Comparison of ENCODE assay signal across 26 mouse cellular contexts in genomic region chr12:84276799-84277198, GRCm38 (mm10). TPM values are rescaled to one million over a fixed set of nuclear protein-coding genes. Genes with fewer than 3 reads are reported as not detected.
DNase-seq lines count a peak whose midpoint lies in the region; ATAC-seq and TF ChIP-seq lines count a peak whose summit lies in the region.
"Had no signal": no experiment of that assay in that cellular context is flagged by ENCODE, and none has a peak within 500 bp of the region (broad histone marks: within the 10 kb centered on the region; RNA-seq: fewer than 3 reads in every experiment).

No protein-coding gene starts in this region.

- 78% methylated on average over 4 of the region's 4 CpGs for WGBS in intestine, postnatal 0 days
- WGBS in intestine, embryonic 16.5 days: 86% methylated on average over 4 of the region's 4 CpGs
- 79% methylated on average over 4 of the region's 4 CpGs for whole genome bisulfite sequencing in liver, postnatal 0 days (ENCODE audit: insufficient replicate concordance)
- WGBS in liver, embryonic 11.5 days: 81% methylated on average over 4 of the region's 4 CpGs
- 95% methylated on average over 4 of the region's 4 CpGs for WGBS in macrophage (ENCODE audit: missing documents)
- 84% methylated on average over 4 of the region's 4 CpGs for WGBS in forebrain, embryonic 15.5 days
- 82% methylated on average over 4 of the region's 4 CpGs for WGBS in forebrain, embryonic 14.5 days

- TF ChIP-seq RAD21 in MEL (IDR thresholded peaks at IDR 0.05; ENCODE audit: low read depth, low read length): peak; percentile 39

- no peak for DNase-seq in liver, postnatal 0 days
- no peak for DNase-seq in liver, embryonic 11.5 days (ENCODE audit: low spot score)
- no peak for DNase-seq in MEL (ENCODE audit: low read depth, low spot score)
- DNase-seq in forebrain, embryonic 14.5 days (ENCODE audit: low spot score): no peak
- DNase-seq: cerebellum, adult 11-12 months; cerebellum, postnatal 10 days; forebrain, postnatal 0 days; heart, postnatal 4 days; kidney, adult 11 months; layer of hippocampus, postnatal 36 days; midbrain, embryonic 14.5 days; retina, postnatal 1 day; right cerebral cortex, postnatal 25 days; thymus, adult 18-20 months; thymus, postnatal 4 days had no signal

- no peaks in the 10 kb centered on the region for H3K9me3 ChIP-seq in intestine, postnatal 0 days (ENCODE audit: control insufficient read depth)
- no peaks in the 10 kb centered on the region for H3K9me3 ChIP-seq in intestine, embryonic 16.5 days (ENCODE audit: control insufficient read depth, low read length)
- H3K9me3 ChIP-seq in liver, postnatal 0 days (ENCODE audit: low read length): no peaks in the 10 kb centered on the region
- H3K9me3 ChIP-seq in liver, embryonic 11.5 days (ENCODE audit: control insufficient read depth, low read length): no peaks in the 10 kb centered on the region
- no peaks in the 10 kb centered on the region for H3K9me3 ChIP-seq in MEL (replicated peaks; ENCODE audit: insufficient read depth, low read length)
- H3K9me3 ChIP-seq in forebrain, embryonic 15.5 days: no peaks in the 10 kb centered on the region
- H3K9me3 ChIP-seq in forebrain, embryonic 14.5 days (replicated peaks; ENCODE audit: control insufficient read depth, low read length): no peaks in the 10 kb centered on the region
- H3K9me3 ChIP-seq: embryonic facial prominence, embryonic 10.5 days; heart, embryonic 15.5 days; hindbrain, embryonic 15.5 days; liver, embryonic 15.5 days; neural tube, embryonic 12.5 days; stomach, embryonic 15.5 days had no signal

- peak; percentile 42 for TF ChIP-seq CTCF in intestine, postnatal 0 days (IDR thresholded peaks at IDR 0.05; ENCODE audit: low read depth)
- peak; percentile 40 for TF ChIP-seq CTCF in liver, postnatal 0 days (IDR thresholded peaks at IDR 0.05; ENCODE audit: low read depth)
- TF ChIP-seq CTCF in MEL (IDR thresholded peaks at IDR 0.05 in 2 of 3, conservative IDR thresholded peaks at IDR 0.05 in 1 of 3; ENCODE audit: control insufficient read depth in 1 of 3, insufficient read depth in 1 of 3, low read depth in 2 of 3, low read length in 3 of 3, poor library complexity in 1 of 3, severe bottlenecking in 1 of 3): peak in 2 of 3 experiments; percentile 25 to 58; a peak in 3 of 6 replicates

- H3K4me1 ChIP-seq in intestine, postnatal 0 days (replicated peaks; ENCODE audit: control insufficient read depth, insufficient read depth, low read length): no peaks in the 10 kb centered on the region
- no peaks in the 10 kb centered on the region for H3K4me1 ChIP-seq in intestine, embryonic 16.5 days (ENCODE audit: control insufficient read depth, insufficient read depth, low read length)
- H3K4me1 ChIP-seq in liver, postnatal 0 days (ENCODE audit: insufficient read depth): no peaks in the 10 kb centered on the region
- no peaks in the 10 kb centered on the region for H3K4me1 ChIP-seq in liver, embryonic 11.5 days (replicated peaks; ENCODE audit: control insufficient read depth, insufficient read depth, low read length)
- no peaks in the 10 kb centered on the region for H3K4me1 ChIP-seq in MEL (ENCODE audit: control insufficient read depth in 1 of 2, insufficient read depth in 2 of 2, low read length in 2 of 2)
- H3K4me1 ChIP-seq in forebrain, embryonic 15.5 days: peaks cover 17% of the 10 kb centered on the region
- H3K4me1 ChIP-seq in forebrain, embryonic 14.5 days (ENCODE audit: control insufficient read depth, insufficient read depth, low read length): 0 out of 2 replicates have a peak, but pooled peaks cover 4% of the 10 kb centered on the region
- H3K4me1 ChIP-seq: embryonic facial prominence, embryonic 10.5 days; heart, embryonic 15.5 days; hindbrain, embryonic 15.5 days; limb, embryonic 13.5 days; stomach, embryonic 15.5 days had no signal

- no peak overlapping the region for H3K9ac ChIP-seq in intestine, postnatal 0 days (ENCODE audit: low read depth, low read length)
- H3K9ac ChIP-seq in intestine, embryonic 16.5 days (ENCODE audit: low read depth, low read length): no peak overlapping the region
- no peak overlapping the region for H3K9ac ChIP-seq in liver, postnatal 0 days (replicated peaks)
- H3K9ac ChIP-seq in liver, embryonic 11.5 days (ENCODE audit: low read depth, low read length): no peak overlapping the region
- no peak overlapping the region for H3K9ac ChIP-seq in MEL (ENCODE audit: control insufficient read depth, low read depth, low read length, poor library complexity, severe bottlenecking)
- no peak overlapping the region for H3K9ac ChIP-seq in forebrain, embryonic 15.5 days (replicated peaks)
- H3K9ac ChIP-seq in forebrain, embryonic 14.5 days (ENCODE audit: low read length): no peak overlapping the region
- H3K9ac ChIP-seq: forebrain, postnatal 0 days; heart, embryonic 15.5 days; hindbrain, embryonic 15.5 days; limb, embryonic 13.5 days; liver, embryonic 15.5 days; neural tube, embryonic 12.5 days; stomach, embryonic 15.5 days had no signal

- no peak for ATAC-seq in intestine, postnatal 0 days
- no peak for ATAC-seq in intestine, embryonic 16.5 days
- no peak for ATAC-seq in liver, postnatal 0 days
- no peak for ATAC-seq in liver, embryonic 11.5 days (replicated peaks; ENCODE audit: low FRiP score)
- ATAC-seq in forebrain, embryonic 15.5 days (replicated peaks): no peak
- ATAC-seq in forebrain, embryonic 14.5 days: no peak
- ATAC-seq: forebrain, postnatal 0 days had no signal

- H3K36me3 ChIP-seq in intestine, postnatal 0 days (ENCODE audit: control insufficient read depth, insufficient read depth): no peaks in the 10 kb centered on the region
- no peaks in the 10 kb centered on the region for H3K36me3 ChIP-seq in intestine, embryonic 16.5 days (ENCODE audit: control insufficient read depth, insufficient read depth, low read length)
- no peaks in the 10 kb centered on the region for H3K36me3 ChIP-seq in liver, postnatal 0 days (replicated peaks; ENCODE audit: insufficient read depth, low read length)
- no peaks in the 10 kb centered on the region for H3K36me3 ChIP-seq in liver, embryonic 11.5 days (ENCODE audit: control insufficient read depth, insufficient read depth, low read length)
- H3K36me3 ChIP-seq in MEL (ENCODE audit: control insufficient read depth in 1 of 2, insufficient read depth in 2 of 2, low read length in 2 of 2): no peaks in the 10 kb centered on the region
- H3K36me3 ChIP-seq in macrophage (ENCODE audit: inconsistent target): no peaks in the 10 kb centered on the region
- H3K36me3 ChIP-seq in forebrain, embryonic 15.5 days: no peaks in the 10 kb centered on the region
- no peaks in the 10 kb centered on the region for H3K36me3 ChIP-seq in forebrain, embryonic 14.5 days (ENCODE audit: control insufficient read depth, insufficient read depth, low read length)
- H3K36me3 ChIP-seq: embryonic facial prominence, embryonic 10.5 days; heart, embryonic 15.5 days; hindbrain, embryonic 15.5 days; limb, embryonic 13.5 days; liver, embryonic 15.5 days; neural tube, embryonic 12.5 days; stomach, embryonic 15.5 days had no signal

- H3K79me2 ChIP-seq in MEL (ENCODE audit: control insufficient read depth, insufficient read depth, low read length, poor library complexity) (no peaks in the 10 kb centered on the region), macrophage (ENCODE audit: inconsistent target) (no peaks in the 10 kb centered on the region)

- no peak for TF ChIP-seq POLR2A in MEL (IDR thresholded peaks at IDR 0.05; ENCODE audit: control insufficient read depth in 1 of 2, insufficient read depth in 1 of 2, low read depth in 1 of 2, low read length in 2 of 2, poor library complexity in 1 of 2)

- no peak overlapping the region for H3K27ac ChIP-seq in intestine, postnatal 0 days (ENCODE audit: low read depth, low read length)
- H3K27ac ChIP-seq in intestine, embryonic 16.5 days (ENCODE audit: low read length): no peak overlapping the region
- H3K27ac ChIP-seq in liver, postnatal 0 days (ENCODE audit: low read depth): no peak overlapping the region
- no peak overlapping the region for H3K27ac ChIP-seq in liver, embryonic 11.5 days (ENCODE audit: low read depth, low read length)
- no peak overlapping the region for H3K27ac ChIP-seq in MEL (ENCODE audit: control insufficient read depth, low read depth, low read length)
- peak overlapping the region; percentile 94 for H3K27ac ChIP-seq in macrophage
- no peak overlapping the region for H3K27ac ChIP-seq in forebrain, embryonic 15.5 days (replicated peaks)
- no peak overlapping the region for H3K27ac ChIP-seq in forebrain, embryonic 14.5 days (ENCODE audit: low read depth, low read length)
- H3K27ac ChIP-seq: embryonic facial prominence, embryonic 10.5 days; heart, embryonic 15.5 days; hindbrain, embryonic 15.5 days; limb, embryonic 13.5 days; liver, embryonic 15.5 days; neural tube, embryonic 12.5 days; stomach, embryonic 15.5 days had no signal

- TF ChIP-seq EP300 in liver, postnatal 0 days (IDR thresholded peaks at IDR 0.05; ENCODE audit: low read depth): no peak
- TF ChIP-seq EP300 in MEL (IDR thresholded peaks at IDR 0.05; ENCODE audit: low read depth in 1 of 2, low read length in 2 of 2): no peak

- no peak overlapping the region for H3K4me2 ChIP-seq in intestine, postnatal 0 days (replicated peaks; ENCODE audit: low read depth)
- no peak overlapping the region for H3K4me2 ChIP-seq in intestine, embryonic 16.5 days (ENCODE audit: low read depth, low read length)
- H3K4me2 ChIP-seq in liver, postnatal 0 days (ENCODE audit: low read depth, low read length): no peak overlapping the region
- H3K4me2 ChIP-seq in liver, embryonic 11.5 days: no peak overlapping the region
- no peak overlapping the region for H3K4me2 ChIP-seq in forebrain, embryonic 15.5 days (replicated peaks)
- H3K4me2 ChIP-seq in forebrain, embryonic 14.5 days (ENCODE audit: low read length): no peak overlapping the region
- H3K4me2 ChIP-seq: heart, embryonic 15.5 days; hindbrain, embryonic 15.5 days; limb, embryonic 13.5 days; liver, embryonic 15.5 days; neural tube, embryonic 12.5 days; stomach, embryonic 15.5 days had no signal

- H3K27me3 ChIP-seq in intestine, postnatal 0 days (replicated peaks; ENCODE audit: control insufficient read depth, insufficient read depth, low read length): no peaks in the 10 kb centered on the region
- no peaks in the 10 kb centered on the region for H3K27me3 ChIP-seq in intestine, embryonic 16.5 days (replicated peaks; ENCODE audit: control insufficient read depth, insufficient read depth, low read length)
- H3K27me3 ChIP-seq in liver, postnatal 0 days (ENCODE audit: insufficient read depth, low read length): no peaks in the 10 kb centered on the region
- H3K27me3 ChIP-seq in liver, embryonic 11.5 days (replicated peaks; ENCODE audit: control insufficient read depth, insufficient read depth, low read length): no peaks in the 10 kb centered on the region
- no peaks in the 10 kb centered on the region for H3K27me3 ChIP-seq in MEL (ENCODE audit: control insufficient read depth in 1 of 2, insufficient read depth in 2 of 2, low read length in 2 of 2)
- no peaks in the 10 kb centered on the region for H3K27me3 ChIP-seq in forebrain, embryonic 15.5 days
- no peaks in the 10 kb centered on the region for H3K27me3 ChIP-seq in forebrain, embryonic 14.5 days (replicated peaks; ENCODE audit: control insufficient read depth, insufficient read depth, low read length)
- H3K27me3 ChIP-seq: heart, embryonic 15.5 days; hindbrain, embryonic 15.5 days; limb, embryonic 13.5 days; liver, embryonic 15.5 days; neural tube, embryonic 12.5 days; stomach, embryonic 15.5 days had no signal

- H3K4me3 ChIP-seq in intestine, postnatal 0 days (ENCODE audit: low read depth, low read length): no peak overlapping the region
- H3K4me3 ChIP-seq in intestine, embryonic 16.5 days (ENCODE audit: low read length): no peak overlapping the region
- no peak overlapping the region for H3K4me3 ChIP-seq in liver, postnatal 0 days (ENCODE audit: low read depth, low read length)
- H3K4me3 ChIP-seq in liver, embryonic 11.5 days (ENCODE audit: low read depth, low read length): no peak overlapping the region
- H3K4me3 ChIP-seq in MEL (ENCODE audit: control insufficient read depth in 1 of 2, insufficient read depth in 1 of 2, low read depth in 2 of 2, low read length in 2 of 2) (no peak overlapping the region), macrophage (ENCODE audit: inconsistent target) (no peak overlapping the region)
- H3K4me3 ChIP-seq in forebrain, embryonic 15.5 days: no peak overlapping the region
- H3K4me3 ChIP-seq in forebrain, embryonic 14.5 days (ENCODE audit: low read depth, low read length): no peak overlapping the region
- H3K4me3 ChIP-seq: embryonic facial prominence, embryonic 10.5 days; heart, embryonic 15.5 days; hindbrain, embryonic 15.5 days; limb, embryonic 13.5 days; liver, embryonic 15.5 days; neural tube, embryonic 12.5 days; stomach, embryonic 15.5 days had no signal

RNA-seq across cellular contexts. Expression of gene Ptgr2, which starts 8.2 kb away (rescaled TPM):
- polyA plus RNA-seq in intestine, postnatal 0 days (2015; fragmentation: Nextera tagmentation; extraction: Ambion mirVana): 35.3 and 41.2 TPM in 2 replicates
- 58.1 and 60.2 TPM in 2 replicates for polyA plus RNA-seq in intestine, embryonic 16.5 days (2015; fragmentation: Nextera tagmentation; extraction: Ambion mirVana)
- polyA plus RNA-seq in liver, postnatal 0 days (2015; fragmentation: Nextera tagmentation; extraction: Ambion mirVana): 28.0 and 30.2 TPM in 2 replicates
- polyA plus RNA-seq in liver, embryonic 11.5 days (2014; fragmentation: Nextera tagmentation; extraction: Ambion mirVana): 39.5 and 51.2 TPM in 2 replicates
- total RNA-seq in MEL (2012; rRNA removed): 32.6 and 33.0 TPM in 2 replicates
- polyA plus RNA-seq in MEL (2012; ENCODE audit: insufficient read depth in 1 of 2, insufficient read length in 2 of 2, low read depth in 1 of 2, low replicate concordance in 2 of 2, missing spikeins in 1 of 2) (10 to 100 TPM in 1 of 2 experiments, not detected in 1; 35.9 TPM), macrophage (2018) (38.2 to 43.3 TPM (median 40.5 TPM) in 3 replicates)
- total RNA-seq in macrophage (2018; cell fraction: chromatin; rRNA removed): 10 to 100 TPM in 19 of 26 experiments, 1 to 10 TPM in 7; 2.5 to 77.1 (median 26.1) TPM
- 10 to 100 TPM; 26.3 to 60.1 (median 42.6) TPM for total RNA-seq in macrophage (2018; cell fraction: cytosol; rRNA removed)
- 10 to 100 TPM in 24 of 26 experiments, 1 to 10 TPM in 2; 6.2 to 62.9 (median 24.0) TPM for total RNA-seq in macrophage (2018; cell fraction: nucleus; rRNA removed)
- 12.0 and 13.4 TPM in 2 replicates for polyA plus RNA-seq in forebrain, embryonic 15.5 days (2015; fragmentation: Nextera tagmentation; extraction: Ambion mirVana)
- 13.0 and 14.2 TPM in 2 replicates for polyA plus RNA-seq in forebrain, embryonic 14.5 days (2014; fragmentation: Nextera tagmentation; extraction: Ambion mirVana)

RNA-seq across cellular contexts. Expression of gene Zfp410, which starts 39.9 kb away (rescaled TPM):
- 34.2 and 34.5 TPM in 2 replicates for polyA plus RNA-seq in intestine, postnatal 0 days (2015; fragmentation: Nextera tagmentation; extraction: Ambion mirVana)
- polyA plus RNA-seq in intestine, embryonic 16.5 days (2015; fragmentation: Nextera tagmentation; extraction: Ambion mirVana): 54.8 and 61.5 TPM in 2 replicates
- polyA plus RNA-seq in liver, postnatal 0 days (2015; fragmentation: Nextera tagmentation; extraction: Ambion mirVana): 19.0 and 22.7 TPM in 2 replicates
- 78.1 and 79.5 TPM in 2 replicates for polyA plus RNA-seq in liver, embryonic 11.5 days (2014; fragmentation: Nextera tagmentation; extraction: Ambion mirVana)
- 45.5 and 45.7 TPM in 2 replicates for total RNA-seq in MEL (2012; rRNA removed)
- polyA plus RNA-seq in MEL (2012; ENCODE audit: insufficient read depth in 1 of 2, insufficient read length in 2 of 2, low read depth in 1 of 2, low replicate concordance in 2 of 2, missing spikeins in 1 of 2) (100 to 1,000 TPM; 182 to 189 TPM), macrophage (2018) (13.2 to 17.7 TPM (median 17.0 TPM) in 3 replicates)
- 100 to 1,000 TPM in 17 of 26 experiments, 10 to 100 TPM in 9; 48.1 to 165 (median 119) TPM for total RNA-seq in macrophage (2018; cell fraction: chromatin; rRNA removed)
- 10 to 100 TPM; 10.7 to 23.4 (median 17.4) TPM for total RNA-seq in macrophage (2018; cell fraction: cytosol; rRNA removed)
- 100 to 1,000 TPM in 5 of 26 experiments, 10 to 100 TPM in 21; 29.4 to 122 (median 62.3) TPM for total RNA-seq in macrophage (2018; cell fraction: nucleus; rRNA removed)
- 92.8 and 96.0 TPM in 2 replicates for polyA plus RNA-seq in forebrain, embryonic 15.5 days (2015; fragmentation: Nextera tagmentation; extraction: Ambion mirVana)
- polyA plus RNA-seq in forebrain, embryonic 14.5 days (2014; fragmentation: Nextera tagmentation; extraction: Ambion mirVana): 89.6 and 104 TPM in 2 replicates

RNA-seq across cellular contexts. Expression of gene Elmsan1, which starts 58.1 kb away (rescaled TPM):
- 4.4 and 4.9 TPM in 2 replicates for polyA plus RNA-seq in intestine, postnatal 0 days (2015; fragmentation: Nextera tagmentation; extraction: Ambion mirVana)
- 6.3 and 6.7 TPM in 2 replicates for polyA plus RNA-seq in intestine, embryonic 16.5 days (2015; fragmentation: Nextera tagmentation; extraction: Ambion mirVana)
- 2.6 and 2.8 TPM in 2 replicates for polyA plus RNA-seq in liver, postnatal 0 days (2015; fragmentation: Nextera tagmentation; extraction: Ambion mirVana)
- 12.6 and 13.4 TPM in 2 replicates for polyA plus RNA-seq in liver, embryonic 11.5 days (2014; fragmentation: Nextera tagmentation; extraction: Ambion mirVana)
- total RNA-seq in MEL (2012; rRNA removed): 7.7 TPM in 2 replicates
- polyA plus RNA-seq in MEL (2012; ENCODE audit: insufficient read depth in 1 of 2, insufficient read length in 2 of 2, low read depth in 1 of 2, low replicate concordance in 2 of 2, missing spikeins in 1 of 2) (10 to 100 TPM in 1 of 2 experiments, not detected in 1; 25.3 TPM), macrophage (2018) (11.0 to 13.7 TPM (median 13.5 TPM) in 3 replicates)
- total RNA-seq in macrophage (2018; cell fraction: chromatin; rRNA removed): 100 to 1,000 TPM in 11 of 26 experiments, 10 to 100 TPM in 15; 35.5 to 286 (median 91.6) TPM
- total RNA-seq in macrophage (2018; cell fraction: cytosol; rRNA removed): 10 to 100 TPM; 12.1 to 56.7 (median 24.1) TPM
- 100 to 1,000 TPM in 4 of 26 experiments, 10 to 100 TPM in 22; 27.9 to 188 (median 59.0) TPM for total RNA-seq in macrophage (2018; cell fraction: nucleus; rRNA removed)
- polyA plus RNA-seq in forebrain, embryonic 15.5 days (2015; fragmentation: Nextera tagmentation; extraction: Ambion mirVana): 4.3 and 5.0 TPM in 2 replicates
- 3.2 and 3.4 TPM in 2 replicates for polyA plus RNA-seq in forebrain, embryonic 14.5 days (2014; fragmentation: Nextera tagmentation; extraction: Ambion mirVana)
